Mouse (Mus musculus): ENCODE measurements around the gene Ywhab.

DNA sequence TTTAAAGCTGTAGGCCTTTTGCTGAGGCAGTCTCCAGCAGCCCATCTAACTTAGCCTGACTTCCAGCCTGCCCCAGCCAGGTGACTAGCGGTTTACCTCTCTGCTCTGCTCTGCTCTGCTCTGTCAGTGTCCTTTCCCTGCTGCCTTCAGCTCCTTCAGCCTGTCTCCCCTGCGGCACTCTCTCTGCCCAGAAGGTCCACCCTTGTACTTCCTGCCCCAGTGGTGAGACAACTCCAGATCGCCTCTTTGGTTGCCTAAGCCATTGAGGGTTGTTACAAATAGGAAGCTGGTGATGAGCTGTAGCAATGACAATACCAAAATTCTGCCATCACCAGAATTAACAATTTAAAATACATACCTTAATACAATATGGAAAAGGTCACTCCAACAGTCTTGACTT, 16.2 kb downstream of the Ywhab start:
- TF ChIP-seq CTCF (IDR thresholded peaks at IDR 0.05; ENCODE audit: borderline replicate concordance, insufficient read depth, low read depth, low read length) = no peak
- no peak for TF ChIP-seq POLR2A (IDR thresholded peaks at IDR 0.05; ENCODE audit: borderline replicate concordance, insufficient read depth, low read length)

All from cerebellum, adult 2 months (tissue).